Mouse (Mus musculus): ENCODE measurements around the gene Tmem143. TPM values are rescaled to one million over a fixed set of nuclear protein-coding genes. Genes with fewer than 3 reads are reported as not detected.
"Not testable (repeated sequence)": the region's sequence is repeated elsewhere in the genome, so short reads cannot be mapped to it uniquely, and the experiment has no call there.

Gene Tmem143
- polyA plus RNA-seq, 1 experiment = 2.0 TPM

DNA sequence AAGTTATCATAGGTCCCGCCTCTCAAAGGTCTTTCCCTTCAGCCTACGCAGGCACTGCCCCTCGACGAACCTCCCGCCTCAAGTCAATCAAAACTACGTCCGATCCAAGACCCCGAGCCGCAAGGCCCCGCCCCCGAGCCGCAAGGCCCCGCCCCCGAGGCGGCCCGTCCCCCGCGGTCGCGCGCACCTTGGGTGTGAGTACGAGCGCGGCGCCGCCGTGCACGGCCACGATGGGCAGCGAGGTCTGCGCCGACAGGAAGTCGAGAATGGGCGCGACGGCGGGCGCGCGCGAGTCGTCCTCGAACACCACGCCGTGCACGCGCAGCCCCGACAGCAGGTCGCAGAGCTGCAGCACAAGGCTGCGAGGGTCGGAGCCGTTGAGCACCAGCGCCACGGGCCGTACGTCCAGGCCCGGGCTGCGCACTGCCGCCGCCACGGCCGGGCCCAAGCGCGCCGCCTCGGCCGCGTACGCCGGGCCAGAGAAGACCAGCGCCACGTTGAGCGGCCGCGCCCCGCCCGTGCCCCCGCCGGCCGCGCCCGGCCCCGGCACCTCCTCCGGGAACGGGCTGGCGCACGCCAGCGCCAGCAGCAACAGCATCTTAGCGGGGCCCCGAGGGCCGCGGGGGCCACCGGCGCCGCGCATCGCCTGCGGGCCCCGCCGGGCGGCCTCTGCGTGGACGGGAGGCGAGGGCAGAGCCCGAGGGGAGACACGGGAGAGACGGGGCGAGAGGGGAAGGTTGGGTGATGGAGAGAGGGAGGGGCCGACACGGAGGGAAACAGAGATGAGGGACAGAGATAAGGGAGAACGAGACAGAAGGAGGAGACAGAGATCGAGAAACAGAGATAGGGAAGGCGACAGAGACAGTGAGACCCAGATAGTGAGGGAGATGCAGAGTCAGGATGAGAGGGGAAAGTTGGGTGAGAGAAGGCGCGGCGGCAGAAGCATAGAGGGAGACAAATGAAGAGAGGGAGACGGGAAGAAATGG is 30.5 kb upstream of the Tmem143 start:
- peaks cover 12% of the 10 kb centered on the region for H3K4me1 ChIP-seq (ENCODE audit: control insufficient read depth)
- H3K36me3 ChIP-seq (ENCODE audit: control insufficient read depth) = no peaks in the 10 kb centered on the region
- H3K9me3 ChIP-seq (ENCODE audit: control insufficient read depth, low read length) = peaks cover 2% of the 10 kb centered on the region; the same call in 1 of the 2 replicates
- H3K4me3 ChIP-seq (replicated peaks) = peak overlapping the region; percentile 71
- H3K27me3 ChIP-seq (ENCODE audit: control insufficient read depth) = peaks cover 65% of the 10 kb centered on the region
- TF ChIP-seq GATA1 (IDR thresholded peaks at IDR 0.05; ENCODE audit: low read length) (peak; percentile 61; the same call in 1 of the 2 replicates), TAL1 (IDR thresholded peaks at IDR 0.05; ENCODE audit: low read length) (no peak)

DNA sequence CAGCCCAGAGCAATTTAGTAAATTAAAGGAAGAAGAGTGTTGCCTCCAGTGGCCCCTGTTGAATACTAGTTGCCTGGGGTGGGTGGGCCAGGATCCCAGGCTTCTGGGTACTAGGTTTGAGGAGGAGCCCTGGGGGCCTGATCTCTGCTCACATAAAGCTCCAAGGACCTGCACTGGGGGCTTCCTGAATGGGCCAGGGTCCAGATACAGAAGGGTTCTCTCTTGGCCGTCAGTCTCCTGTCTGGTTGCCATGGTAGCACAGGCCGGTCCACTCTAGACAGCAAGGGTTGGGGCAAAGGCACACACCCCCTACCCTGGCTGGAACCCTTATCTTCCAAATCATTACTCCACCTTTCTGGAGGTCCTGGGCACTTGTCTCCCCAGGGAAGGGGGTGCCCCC is 28.9 kb upstream of the Tmem143 start:
- peaks cover 12% of the 10 kb centered on the region for H3K4me1 ChIP-seq (ENCODE audit: control insufficient read depth)
- H3K4me3 ChIP-seq (replicated peaks) = no peak overlapping the region
- H3K36me3 ChIP-seq (ENCODE audit: control insufficient read depth) = no peaks in the 10 kb centered on the region
- peaks cover 72% of the 10 kb centered on the region for H3K27me3 ChIP-seq (ENCODE audit: control insufficient read depth)
- H3K9me3 ChIP-seq (ENCODE audit: control insufficient read depth, low read length) = peaks cover 2% of the 10 kb centered on the region; the same call in 1 of the 2 replicates
- TF ChIP-seq TAL1 (IDR thresholded peaks at IDR 0.05; ENCODE audit: low read length) (no peak), GATA1 (IDR thresholded peaks at IDR 0.05; ENCODE audit: low read length) (no peak)

DNA sequence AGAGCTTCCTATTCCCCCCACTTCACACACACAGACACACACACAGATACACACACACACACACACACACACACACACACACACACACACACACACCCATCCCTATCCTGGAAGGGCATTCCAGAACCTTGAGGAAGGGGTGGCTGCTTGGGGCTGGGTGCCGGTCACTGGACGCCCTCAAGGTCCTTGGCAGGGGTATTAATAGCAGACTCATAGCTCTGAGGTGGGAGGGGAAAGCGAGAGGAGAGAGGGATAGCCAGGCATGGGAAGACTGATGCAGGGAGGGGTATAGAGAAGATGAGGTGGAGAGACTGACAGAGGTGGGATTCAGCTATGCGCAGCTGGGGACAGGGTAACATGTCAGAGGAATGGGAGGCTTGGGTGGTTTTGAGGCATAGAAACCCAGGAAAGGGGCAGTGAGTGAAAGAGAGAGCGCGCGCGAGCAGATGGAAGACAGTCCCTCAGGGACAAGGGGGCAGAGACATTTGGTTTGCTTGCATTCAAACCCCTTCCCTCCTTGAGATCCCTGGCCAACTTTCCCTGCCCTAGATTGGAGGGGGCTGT is 27.6 kb upstream of the Tmem143 start:
- H3K27me3 ChIP-seq (ENCODE audit: control insufficient read depth) = peaks cover 72% of the 10 kb centered on the region
- TF ChIP-seq GATA1 (IDR thresholded peaks at IDR 0.05; ENCODE audit: low read length) (no peak), TAL1 (IDR thresholded peaks at IDR 0.05; ENCODE audit: low read length) (no peak)
- peaks cover 2% of the 10 kb centered on the region; the same call in 1 of the 2 replicates for H3K9me3 ChIP-seq (ENCODE audit: control insufficient read depth, low read length)
- H3K4me3 ChIP-seq (replicated peaks) = no peak overlapping the region
- H3K4me1 ChIP-seq (ENCODE audit: control insufficient read depth) = peaks cover 25% of the 10 kb centered on the region
- H3K36me3 ChIP-seq (ENCODE audit: control insufficient read depth) = peaks cover 6% of the 10 kb centered on the region

DNA sequence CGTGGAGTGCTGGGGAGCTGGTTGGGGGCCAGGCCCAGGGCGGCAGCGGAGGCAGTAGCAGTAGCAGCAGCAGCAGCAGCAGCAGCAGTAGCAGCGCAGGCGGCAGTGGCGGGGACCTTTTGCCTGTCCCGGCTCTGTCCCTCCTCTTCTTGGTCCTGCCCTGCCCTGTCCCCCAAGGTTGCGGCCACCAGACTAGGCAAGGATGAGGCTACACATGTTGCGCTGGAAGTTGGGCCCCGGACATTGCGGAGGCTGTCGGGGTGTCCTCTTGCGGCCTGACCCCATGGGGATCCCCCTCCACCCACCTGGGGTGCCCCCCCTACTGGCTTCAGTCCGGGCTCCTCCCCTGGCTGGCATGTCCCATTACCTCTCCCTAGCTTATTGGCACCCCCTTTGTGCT is 27.0 kb upstream of the Tmem143 start:
- Histone ChIP-seq H3K27me3 (ENCODE audit: control insufficient read depth) (peaks cover 72% of the 10 kb centered on the region), H3K36me3 (ENCODE audit: control insufficient read depth) (peaks cover 12% of the 10 kb centered on the region), H3K4me3 (replicated peaks) (no peak overlapping the region), H3K9me3 (ENCODE audit: control insufficient read depth, low read length) (peaks cover 2% of the 10 kb centered on the region; the same call in 1 of the 2 replicates), H3K4me1 (ENCODE audit: control insufficient read depth) (peaks cover 31% of the 10 kb centered on the region)
- TF ChIP-seq TAL1 (IDR thresholded peaks at IDR 0.05; ENCODE audit: low read length) = no peak
- TF ChIP-seq GATA1 (IDR thresholded peaks at IDR 0.05; ENCODE audit: low read length) = no peak

DNA sequence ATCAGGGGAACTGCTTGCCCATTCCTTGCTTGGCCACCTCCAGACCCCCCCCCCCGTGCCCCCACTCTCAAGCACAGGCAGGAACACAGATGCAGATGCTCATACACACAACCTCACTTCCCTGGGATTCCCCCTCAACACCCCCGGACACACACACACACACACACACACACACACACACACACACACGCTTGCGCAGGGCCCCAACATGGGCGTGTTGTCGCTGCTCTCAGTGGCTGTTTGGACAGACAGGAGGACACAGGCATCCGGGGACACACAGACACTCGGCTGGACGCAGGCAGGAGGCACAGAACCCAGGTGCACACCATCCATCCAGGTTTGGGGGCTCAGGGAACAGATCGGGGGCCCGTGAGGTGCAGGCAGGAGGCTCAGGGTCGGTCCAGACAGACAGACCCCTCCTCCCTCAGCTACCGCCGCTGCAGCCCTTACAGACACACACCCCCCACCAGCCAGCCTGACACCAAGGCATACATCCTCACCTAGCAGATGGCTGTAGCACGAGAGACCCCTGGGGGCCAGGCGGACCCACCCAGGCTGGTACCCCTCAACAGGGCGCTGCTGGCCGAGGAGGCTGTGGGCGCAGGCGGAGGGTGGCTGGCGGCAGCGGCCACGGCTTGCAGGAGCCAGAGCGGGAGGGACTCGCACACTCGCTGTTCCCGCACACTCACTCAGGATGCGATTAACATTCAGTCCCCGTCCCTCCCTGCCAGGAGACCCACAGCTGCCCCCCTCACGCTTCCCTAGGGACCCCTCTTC is 26.3 kb upstream of the Tmem143 start:
- Histone ChIP-seq H3K4me3 (replicated peaks) (no peak overlapping the region), H3K27me3 (ENCODE audit: control insufficient read depth) (peaks cover 68% of the 10 kb centered on the region), H3K4me1 (ENCODE audit: control insufficient read depth) (peaks cover 35% of the 10 kb centered on the region), H3K36me3 (ENCODE audit: control insufficient read depth) (peaks cover 19% of the 10 kb centered on the region), H3K9me3 (ENCODE audit: control insufficient read depth, low read length) (peaks cover 2% of the 10 kb centered on the region; the same call in 1 of the 2 replicates)
- no peak for TF ChIP-seq GATA1 (IDR thresholded peaks at IDR 0.05; ENCODE audit: low read length)
- TF ChIP-seq TAL1 (IDR thresholded peaks at IDR 0.05; ENCODE audit: low read length) = no peak

DNA sequence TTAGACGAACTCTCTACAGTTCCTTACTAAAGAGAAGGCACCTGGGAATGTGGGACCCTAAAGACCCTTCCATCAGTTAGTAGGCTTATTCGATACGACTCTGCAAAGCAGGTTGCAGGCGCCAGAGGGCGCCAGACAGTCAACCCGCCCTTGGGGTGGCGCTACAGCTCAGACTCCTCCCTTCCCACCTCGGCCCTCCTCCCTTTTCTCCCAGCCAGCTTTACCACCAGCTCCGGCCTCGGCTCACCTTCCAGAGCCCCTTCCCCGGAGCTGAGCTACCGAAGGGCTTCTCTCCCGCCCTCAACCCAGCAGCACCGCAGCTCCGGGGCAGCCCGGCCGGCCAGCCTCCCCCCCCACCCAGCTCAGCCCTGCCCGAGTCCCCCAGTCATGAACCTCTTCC is 24.1 kb upstream of the Tmem143 start, which contains the start of gene Kdelr1:
Gene Kdelr1 (plus strand): TSS at position 149 of the 400 bp plus-strand sequence.
- Histone ChIP-seq H3K36me3 (ENCODE audit: control insufficient read depth) (peaks cover 41% of the 10 kb centered on the region), H3K4me3 (replicated peaks) (peak within 1 kb of the TSS; percentile 76), H3K27me3 (ENCODE audit: control insufficient read depth) (peaks cover 48% of the 10 kb centered on the region), H3K4me1 (ENCODE audit: control insufficient read depth) (peaks cover 26% of the 10 kb centered on the region), H3K9me3 (ENCODE audit: control insufficient read depth, low read length) (peaks cover 2% of the 10 kb centered on the region; the same call in 1 of the 2 replicates)
- TF ChIP-seq TAL1 (IDR thresholded peaks at IDR 0.05; ENCODE audit: low read length) = no peak
- TF ChIP-seq GATA1 (IDR thresholded peaks at IDR 0.05; ENCODE audit: low read length) = no peak

DNA sequence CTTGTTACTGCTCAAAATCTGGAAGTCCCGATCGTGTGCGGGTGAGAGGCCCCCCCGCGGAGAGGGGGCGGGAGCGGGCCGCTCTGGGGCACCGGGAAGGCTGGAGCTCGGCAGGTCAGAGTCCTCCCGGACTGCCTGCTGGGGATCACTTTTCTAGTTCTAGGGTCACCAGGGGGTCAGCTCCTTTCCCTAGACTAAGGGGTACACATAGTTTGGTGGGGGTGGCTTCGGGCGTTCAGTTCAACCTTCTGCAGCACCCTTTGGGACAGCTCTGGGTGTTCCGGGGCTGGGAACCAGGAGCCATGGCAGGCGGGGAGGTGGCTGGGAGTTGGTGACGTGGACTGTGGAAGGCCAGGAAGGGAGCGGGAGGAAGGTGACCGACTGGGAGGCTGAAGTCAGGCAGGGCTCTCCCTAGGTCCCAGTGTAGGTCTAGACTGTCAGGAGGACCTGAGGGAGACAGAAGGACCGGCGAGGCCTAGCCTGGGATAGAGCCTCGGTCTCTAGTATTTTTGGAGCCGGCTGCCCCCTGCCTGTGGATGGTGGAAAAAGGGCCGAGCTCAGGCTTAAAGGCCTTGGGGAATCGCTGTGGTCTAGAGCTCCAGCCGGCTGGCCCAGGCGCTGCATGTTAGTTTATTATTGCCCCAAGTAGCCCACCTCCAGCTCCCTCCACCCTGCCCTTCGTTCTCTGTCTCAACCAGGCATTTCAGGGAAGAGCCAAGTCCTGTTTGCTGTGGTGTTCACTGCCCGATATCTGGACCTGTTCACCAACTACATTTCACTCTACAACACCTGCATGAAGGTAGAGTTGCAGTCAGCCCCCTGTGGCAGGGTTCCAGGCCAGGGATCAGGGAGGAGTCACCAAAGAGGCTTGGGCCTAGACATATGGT is 23.4 kb upstream of the Tmem143 start:
- H3K27me3 ChIP-seq (ENCODE audit: control insufficient read depth) = peaks cover 41% of the 10 kb centered on the region
- peaks cover 26% of the 10 kb centered on the region for H3K4me1 ChIP-seq (ENCODE audit: control insufficient read depth)
- H3K4me3 ChIP-seq (replicated peaks) = peak overlapping the region; percentile 76
- peaks cover 45% of the 10 kb centered on the region for H3K36me3 ChIP-seq (ENCODE audit: control insufficient read depth)
- TF ChIP-seq TAL1 (IDR thresholded peaks at IDR 0.05; ENCODE audit: low read length) = no peak
- TF ChIP-seq GATA1 (IDR thresholded peaks at IDR 0.05; ENCODE audit: low read length) = no peak
- peaks cover 2% of the 10 kb centered on the region; the same call in 1 of the 2 replicates for H3K9me3 ChIP-seq (ENCODE audit: control insufficient read depth, low read length)

DNA sequence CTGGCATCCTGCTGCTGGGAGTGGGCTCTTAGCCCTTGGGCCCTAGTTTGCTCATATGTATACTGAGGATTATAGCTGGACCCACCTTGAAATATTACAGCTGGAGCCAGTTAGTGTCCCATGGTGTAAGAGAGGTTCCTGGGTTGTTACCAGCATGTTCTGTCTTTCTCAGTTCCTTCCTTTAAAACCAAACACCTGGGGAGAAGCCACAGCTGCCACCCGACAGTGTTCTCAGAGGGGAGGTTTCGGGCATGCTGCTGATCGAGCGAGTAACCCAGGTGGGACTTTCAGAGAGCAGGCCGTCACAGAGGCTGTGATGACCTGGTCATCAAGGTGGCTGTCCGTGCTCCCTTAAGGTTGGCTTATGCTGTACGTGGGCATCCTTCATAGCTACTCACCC is 19.8 kb upstream of the Tmem143 start:
- Histone ChIP-seq H3K4me3 (replicated peaks) (no peak overlapping the region), H3K27me3 (ENCODE audit: control insufficient read depth) (peaks cover 5% of the 10 kb centered on the region), H3K36me3 (ENCODE audit: control insufficient read depth) (peaks cover 78% of the 10 kb centered on the region), H3K4me1 (ENCODE audit: control insufficient read depth) (peaks cover 27% of the 10 kb centered on the region), H3K9me3 (ENCODE audit: control insufficient read depth, low read length) (peaks cover 3% of the 10 kb centered on the region)
- TF ChIP-seq TAL1 (IDR thresholded peaks at IDR 0.05; ENCODE audit: low read length) (no peak), GATA1 (IDR thresholded peaks at IDR 0.05; ENCODE audit: low read length) (no peak)

DNA sequence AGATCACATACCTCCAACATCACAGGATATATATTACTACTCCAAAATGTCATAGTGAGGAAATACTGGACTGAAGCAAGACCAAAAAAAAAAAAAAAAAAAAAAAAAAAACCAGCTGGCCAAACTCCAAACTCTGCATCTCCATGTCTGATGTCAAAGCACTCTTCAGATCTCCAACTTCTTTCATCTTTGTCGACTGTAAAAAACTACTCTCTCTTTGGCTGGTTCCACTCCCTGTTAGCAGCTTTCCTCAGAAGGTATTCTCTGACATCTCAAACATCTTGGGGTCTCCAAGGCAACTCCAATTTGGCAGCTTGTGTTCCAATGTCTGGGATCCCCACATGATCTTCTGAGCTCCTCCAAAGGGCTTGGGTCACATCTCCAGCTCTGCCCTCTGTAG is 18.5 kb upstream of the Tmem143 start, which contains the start of gene Grin2d:
Gene Grin2d (minus strand): TSS at position 101 of the 400 bp plus-strand sequence.
- H3K4me3 ChIP-seq (replicated peaks); H3K27me3 ChIP-seq (ENCODE audit: control insufficient read depth); H3K9me3 ChIP-seq (ENCODE audit: control insufficient read depth, low read length): not testable (repeated sequence)
- Histone ChIP-seq H3K36me3 (ENCODE audit: control insufficient read depth) (peaks cover 92% of the 10 kb centered on the region), H3K4me1 (ENCODE audit: control insufficient read depth) (peaks cover 23% of the 10 kb centered on the region)

All from erythroblast, embryonic 14.5 days (primary cell).